Mouse (Mus musculus): ENCODE results near the gene Dlg2. TPM values are rescaled to one million over a fixed set of nuclear protein-coding genes. Genes with fewer than 3 reads are reported as not detected.

Dlg2 gene
- polyA plus RNA-seq (2015; fragmentation: Nextera tagmentation; extraction: Ambion mirVana), result 1.1 and 1.8 TPM in 2 replicates

DNA sequence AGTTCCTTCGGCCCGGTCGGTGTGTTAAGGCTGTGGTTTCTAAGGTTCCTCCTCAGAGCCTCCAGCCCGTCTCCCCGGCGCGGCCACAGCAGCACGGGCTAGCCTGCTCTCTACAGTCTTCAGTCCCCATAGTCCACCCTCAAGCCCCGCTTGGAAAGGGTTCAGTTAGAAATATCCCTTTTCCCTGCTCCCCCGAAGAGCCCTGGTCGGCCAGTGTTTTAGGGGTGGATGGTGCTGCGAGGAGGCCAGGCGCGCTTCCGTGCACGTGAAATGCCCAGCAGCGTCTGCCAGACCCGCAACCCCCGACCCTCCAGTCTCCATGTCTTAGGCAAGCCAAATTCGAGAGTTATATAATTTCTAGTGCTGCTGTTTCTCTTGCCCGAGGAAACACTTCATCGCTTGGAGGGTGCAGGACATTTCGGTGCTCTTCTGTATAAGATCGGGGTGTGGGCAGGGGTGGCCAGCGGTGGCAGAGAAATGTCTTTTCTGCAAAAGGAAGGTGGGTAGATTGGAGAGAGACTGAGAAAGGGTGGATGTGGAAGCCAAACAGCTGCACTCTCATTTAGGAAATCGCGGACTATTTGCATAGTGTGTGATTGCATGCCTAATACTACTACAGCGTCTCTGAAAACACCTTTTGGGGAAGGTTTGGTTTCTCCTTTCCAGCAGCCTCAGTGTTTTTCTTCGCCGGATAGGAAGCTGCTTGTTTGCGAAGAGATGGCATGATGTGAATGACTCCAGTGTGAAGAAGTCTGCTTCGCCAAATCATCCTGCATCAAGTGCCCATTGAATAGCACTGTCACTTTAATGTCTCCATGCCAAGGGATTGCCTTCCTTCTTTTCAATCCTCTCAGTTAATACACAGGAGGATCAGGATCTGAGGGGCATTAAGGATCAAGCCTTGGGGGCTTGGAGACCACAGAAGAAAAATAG is at the start of gene Dlg2:
Gene Dlg2 (plus strand): TSS at position 360 of the 933 bp plus-strand sequence.

DNA sequence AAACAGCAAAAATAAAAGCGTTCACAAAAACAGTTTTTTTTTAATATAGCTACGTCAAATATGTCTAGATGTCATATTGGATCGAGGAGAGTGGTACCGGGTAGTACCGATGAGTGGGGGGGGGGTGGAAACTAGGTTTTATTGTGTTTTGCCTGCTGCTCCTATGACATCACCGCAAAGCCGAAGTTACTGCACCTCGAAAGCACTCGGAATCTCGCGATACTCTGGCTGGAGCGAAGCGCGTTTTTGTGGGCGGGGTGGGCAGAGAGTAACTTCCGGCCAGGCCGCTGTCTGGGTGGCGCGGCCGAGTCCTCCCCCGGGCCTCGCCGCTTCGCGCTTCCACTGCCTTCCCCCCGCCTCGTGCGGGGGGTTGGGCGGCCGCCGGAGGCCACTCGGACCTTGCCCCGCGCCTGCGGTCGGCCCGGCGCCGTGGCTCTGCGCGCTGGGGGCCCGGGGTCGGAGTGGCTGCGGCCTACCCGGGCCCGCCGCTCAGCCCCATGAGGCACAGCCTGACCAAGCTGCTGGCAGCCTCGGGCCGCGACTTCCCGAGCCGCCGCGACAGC is 33.9 kb upstream of the Dlg2 start, which contains the start of gene Crebzf:
Gene Crebzf (plus strand): TSS at position 212 of the 563 bp plus-strand sequence.

DNA sequence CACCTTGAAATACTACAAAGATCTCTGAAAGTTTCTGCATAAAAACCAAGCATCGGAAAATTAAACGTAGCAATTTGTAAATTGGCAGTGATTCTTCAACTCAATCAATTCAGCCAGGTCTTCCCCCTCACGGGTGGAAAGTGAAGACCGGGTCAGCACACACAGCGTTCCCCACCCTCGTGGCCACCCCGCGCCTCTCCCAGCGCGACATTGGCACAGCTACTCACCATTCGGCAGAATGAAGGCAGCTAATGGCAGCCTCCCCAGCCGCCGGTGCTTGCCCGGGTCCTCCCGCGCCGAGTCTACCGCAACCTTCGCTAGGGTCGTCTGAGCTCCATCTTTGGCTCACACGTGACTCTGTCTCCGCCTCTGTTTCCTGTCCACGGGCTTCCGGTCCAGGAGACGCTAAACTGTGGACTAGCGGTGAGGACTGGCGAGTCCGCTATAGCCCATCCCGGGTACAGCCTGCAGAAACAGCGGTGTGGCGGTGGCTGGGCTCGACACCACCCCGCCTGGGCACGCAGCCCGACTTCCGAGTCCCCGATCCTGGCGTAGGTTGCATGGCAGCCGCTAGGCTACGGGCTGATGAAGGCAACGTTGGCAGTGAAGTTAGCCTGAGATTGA is 19.5 kb upstream of the Dlg2 start, which contains the start of gene Tmem126a:
Gene Tmem126a (minus strand): TSS at position 385 of the 624 bp plus-strand sequence.

DNA sequence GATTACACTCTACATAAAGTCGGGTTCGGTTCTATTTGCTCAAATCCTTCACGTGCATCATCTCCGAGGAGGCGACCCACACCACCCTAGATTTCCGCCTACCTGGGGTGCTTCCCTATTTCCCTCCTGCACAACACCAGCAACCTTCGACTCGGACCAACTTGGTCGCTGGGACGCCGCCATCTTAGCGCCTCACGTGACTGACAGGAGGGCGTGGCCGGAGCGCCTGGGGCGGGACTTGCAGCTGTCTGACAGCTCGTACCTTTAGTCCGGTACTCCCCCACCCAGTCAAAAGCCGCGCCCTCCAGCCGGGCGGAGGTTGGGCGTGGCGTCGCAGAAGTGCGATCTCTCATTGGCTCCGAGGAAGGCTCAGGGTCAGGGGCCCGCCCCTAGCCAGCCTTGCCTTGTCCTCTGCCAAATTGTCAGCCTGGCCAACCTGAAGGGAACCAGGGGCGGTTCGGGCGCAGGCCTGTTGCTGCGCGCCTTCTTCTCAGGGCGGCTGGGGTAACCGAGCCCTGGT is 619 bp upstream of the Dlg2 start, which contains the start of gene Tmem126b:
Gene Tmem126b (minus strand): TSS at position 209 of the 520 bp plus-strand sequence.

Other genes with a start within 250 kb of the Dlg2 start
- not detected in 2 replicates for gene Ccdc83, start 210.9 kb upstream of the Dlg2 start, polyA plus RNA-seq (2015; fragmentation: Nextera tagmentation; extraction: Ambion mirVana)
- 25.7 and 36.3 TPM in 2 replicates for gene Sytl2, start 174.4 kb upstream of the Dlg2 start, polyA plus RNA-seq (2015; fragmentation: Nextera tagmentation; extraction: Ambion mirVana)
- gene Ccdc89, start 50.1 kb upstream of the Dlg2 start, polyA plus RNA-seq (2015; fragmentation: Nextera tagmentation; extraction: Ambion mirVana), result 0.48 and 0.55 TPM in 2 replicates
- gene Crebzf, start 33.9 kb upstream of the Dlg2 start, polyA plus RNA-seq (2015; fragmentation: Nextera tagmentation; extraction: Ambion mirVana), result 14.4 and 18.7 TPM in 2 replicates
- 83.1 and 90.3 TPM in 2 replicates for gene Tmem126a, start 19.4 kb upstream of the Dlg2 start, polyA plus RNA-seq (2015; fragmentation: Nextera tagmentation; extraction: Ambion mirVana)
- gene Tmem126b, start 671 bp upstream of the Dlg2 start, polyA plus RNA-seq (2015; fragmentation: Nextera tagmentation; extraction: Ambion mirVana), result 19.3 and 20.2 TPM in 2 replicates

Measured in urinary bladder, postnatal 0 days (tissue).